Mouse (Mus musculus) hindbrain, embryonic 12.5 days (tissue): Measurements from ENCODE around the gene Wdfy2. TPM values are rescaled to one million over a fixed set of nuclear protein-coding genes. Genes with fewer than 3 reads are reported as not detected.

Experiments used
- ATAC-seq: fragments of 200-750 bp; cut with Nextera tagmentation; 2 replicates; pipeline ENCODE4 v1.8.0; 2017; ENCODE audit warnings: moderate TSS enrichment; ENCODE audit not compliant: low FRiP score
- H3K27ac ChIP-seq: fragments of 300-500 bp; sonication (generic); 2 replicates; pipeline ENCODE4 v1.5.1; 2016; ENCODE audit warnings: mild to moderate bottlenecking
- H3K27me3 ChIP-seq: fragments of 300-500 bp; sonication (generic); 2 replicates; pipeline ENCODE4 v1.6.1; 2016; ENCODE audit warnings: mild to moderate bottlenecking
- H3K36me3 ChIP-seq: fragments of 300-500 bp; sonication (generic); 2 replicates; pipeline ENCODE4 v1.6.1; 2016; ENCODE audit warnings: mild to moderate bottlenecking
- H3K4me1 ChIP-seq: fragments of 300-500 bp; sonication (generic); 2 replicates; pipeline ENCODE4 v1.6.1; 2016
- H3K4me2 ChIP-seq: fragments of 300-500 bp; sonication (generic); replicated peaks from 2 replicates; pipeline ENCODE4 v1.6.1; 2016; ENCODE audit warnings: mild to moderate bottlenecking
- H3K4me3 ChIP-seq: fragments of 300-500 bp; sonication (generic); 2 replicates; pipeline ENCODE4 v1.5.1; 2016; ENCODE audit warnings: mild to moderate bottlenecking
- H3K9ac ChIP-seq: fragments of 300-500 bp; sonication (generic); 2 replicates; pipeline ENCODE4 v1.6.1; 2016; ENCODE audit warnings: mild to moderate bottlenecking, moderate library complexity
- H3K9me3 ChIP-seq: fragments of 300-500 bp; sonication (generic); replicated peaks from 2 replicates; pipeline ENCODE4 v1.6.1; 2016; ENCODE audit warnings: mild to moderate bottlenecking
- WGBS: fragments of 180-500 bp; shearing (Covaris S2); methylation state at CpG from one replicate; pipeline ENCODE4 v1.1.7; 2016; 5-methylcytosine and 5-hydroxymethylcytosine counted together
- polyA plus RNA-seq: library from polyadenylated mRNA; unstranded; fragments of >200 nt; fragmentation: Nextera tagmentation; extraction: Ambion mirVana; gene quantifications from 2 replicates; pipeline ENCODE4 v1.2.1, GENCODE M21; 2016

Gene Wdfy2
- polyA plus RNA-seq: 14.2 and 15.0 TPM in 2 replicates

DNA sequence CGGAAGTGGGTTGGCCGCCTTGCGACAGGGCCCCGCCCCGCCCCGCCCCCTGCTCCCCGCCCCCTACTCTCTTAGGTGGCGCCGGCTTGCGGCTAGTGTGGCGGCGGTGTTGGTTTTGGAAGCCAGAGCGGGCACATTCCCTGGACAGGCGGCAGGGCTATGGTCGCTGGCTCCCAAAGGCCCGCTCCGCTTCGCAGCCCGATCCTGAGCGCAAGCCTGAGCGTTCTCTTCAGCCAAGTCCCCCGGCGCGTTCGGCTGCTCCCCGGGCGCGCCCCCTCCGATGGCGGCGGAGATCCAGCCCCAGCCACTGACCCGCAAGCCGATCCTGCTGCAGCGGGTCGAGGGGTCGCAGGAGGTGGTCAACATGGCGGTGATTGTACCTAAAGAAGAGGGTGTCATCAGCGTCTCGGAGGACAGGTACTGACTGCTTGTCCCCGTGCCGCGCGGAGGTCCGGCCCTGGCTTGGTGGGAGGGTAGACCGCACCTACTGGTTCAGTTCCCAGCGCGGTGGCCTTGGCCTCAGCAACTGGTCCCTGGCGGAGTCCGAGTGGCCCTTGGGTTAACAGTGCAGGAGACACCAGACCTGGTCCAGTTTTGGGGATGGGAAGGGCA, at the start of gene Wdfy2:
Gene Wdfy2 (plus strand): TSS at position 38 of the 612 bp plus-strand sequence.
- peak within 1 kb of the TSS; percentile 82 for H3K9ac ChIP-seq
- H3K27ac ChIP-seq: peak within 1 kb of the TSS; percentile 89
- H3K27me3 ChIP-seq: no peaks in the 10 kb centered on the region
- H3K4me2 ChIP-seq: peak within 1 kb of the TSS; percentile 70
- peaks cover 23% of the 10 kb centered on the region for H3K4me1 ChIP-seq
- under 1% methylated on average over 49 of the region's 49 CpGs for WGBS
- no peaks in the 10 kb centered on the region for H3K36me3 ChIP-seq
- ATAC-seq: peak; percentile 60
- H3K4me3 ChIP-seq: peak within 1 kb of the TSS; percentile 86
- H3K9me3 ChIP-seq: no peaks in the 10 kb centered on the region

DNA sequence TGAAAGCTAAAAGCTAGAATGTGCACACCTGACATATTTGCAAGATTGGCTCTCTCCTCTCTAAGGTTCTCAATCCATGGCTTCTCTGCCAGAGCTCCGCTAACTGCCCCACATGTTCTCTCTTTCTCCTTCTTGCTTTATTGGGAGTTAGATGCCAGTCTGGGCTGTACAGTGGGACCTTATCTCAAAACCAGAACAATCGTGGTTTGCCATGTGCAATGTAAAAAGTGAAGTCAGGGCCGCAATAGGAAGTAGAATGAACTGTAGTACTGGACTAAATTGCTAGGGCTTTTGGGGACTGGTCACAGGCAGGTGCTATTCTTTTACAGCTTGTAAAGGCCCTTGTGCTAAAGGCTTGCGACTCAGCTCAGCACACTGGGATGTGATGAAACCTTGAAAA, 48.2 kb upstream of the Wdfy2 start:
- ATAC-seq: no peak
- Histone ChIP-seq H3K4me1 (no peaks in the 10 kb centered on the region), H3K27ac (no peak overlapping the region), H3K36me3 (no peaks in the 10 kb centered on the region), H3K9ac (no peak overlapping the region), H3K4me2 (no peak overlapping the region), H3K4me3 (no peak overlapping the region), H3K27me3 (no peaks in the 10 kb centered on the region), H3K9me3 (no peaks in the 10 kb centered on the region)
- WGBS: 67% methylated on average over 4 of the region's 4 CpGs

DNA sequence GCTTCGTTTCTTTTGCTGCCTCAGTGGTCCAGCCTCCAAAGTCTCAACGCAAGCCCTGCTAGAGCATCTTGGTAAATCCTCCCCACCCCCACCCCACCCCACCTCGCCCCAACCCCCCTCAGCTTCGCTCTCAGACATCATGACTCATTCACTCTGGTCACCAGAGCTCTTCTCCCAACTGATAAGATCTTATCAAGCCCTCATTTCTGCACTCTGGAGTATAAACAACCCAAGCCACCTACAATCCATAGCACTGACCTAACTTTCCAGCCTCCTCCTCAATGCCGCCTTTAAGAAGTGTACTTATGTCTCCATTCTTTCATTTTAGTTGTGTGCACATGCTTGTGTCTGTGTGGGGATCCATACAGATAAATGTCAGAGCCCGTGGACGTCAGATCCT, 41.8 kb upstream of the Wdfy2 start:
- H3K4me1 ChIP-seq: peaks cover 3% of the 10 kb centered on the region; the same call in 1 of the 2 replicates
- no peak overlapping the region for H3K4me3 ChIP-seq
- H3K36me3 ChIP-seq: no peaks in the 10 kb centered on the region
- WGBS: 82% methylated on average over 7 of the region's 7 CpGs
- no peak for ATAC-seq
- H3K9ac ChIP-seq: no peak overlapping the region
- no peaks in the 10 kb centered on the region for H3K27me3 ChIP-seq
- no peak overlapping the region for H3K4me2 ChIP-seq
- H3K27ac ChIP-seq: no peak overlapping the region
- H3K9me3 ChIP-seq: no peaks in the 10 kb centered on the region

DNA sequence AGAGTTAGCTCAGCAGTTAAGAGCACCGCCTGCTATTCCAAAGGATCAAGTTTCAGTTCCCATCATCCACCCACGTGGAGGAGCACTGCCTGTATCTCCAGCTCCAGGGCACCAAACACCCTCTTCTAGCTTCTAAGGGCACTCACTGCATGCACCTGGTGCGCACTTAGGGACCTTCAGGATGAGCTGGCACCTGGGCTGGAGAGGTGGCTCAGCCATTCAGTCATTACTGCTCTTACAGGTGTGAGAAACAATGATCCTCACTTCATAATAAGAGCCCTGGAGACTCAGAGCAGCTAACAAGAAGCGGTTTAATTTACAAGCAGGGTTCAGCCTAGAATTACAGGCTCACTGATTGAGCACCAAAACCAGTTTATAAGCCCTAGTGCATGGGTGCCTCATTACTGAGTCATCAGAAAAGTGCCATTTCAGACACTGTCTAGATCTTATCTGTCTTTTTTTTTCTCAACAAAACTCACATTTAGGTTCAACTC, 38.8 kb upstream of the Wdfy2 start:
- H3K4me1 ChIP-seq: peaks cover 3% of the 10 kb centered on the region; the same call in 1 of the 2 replicates
- no peaks in the 10 kb centered on the region for H3K27me3 ChIP-seq
- 4% methylated on average over 4 of the region's 4 CpGs for WGBS
- no peak overlapping the region for H3K27ac ChIP-seq
- H3K36me3 ChIP-seq: no peaks in the 10 kb centered on the region
- H3K9ac ChIP-seq: no peak overlapping the region
- H3K9me3 ChIP-seq: no peaks in the 10 kb centered on the region
- no peak overlapping the region for H3K4me3 ChIP-seq
- H3K4me2 ChIP-seq: 0 out of 2 replicates have a peak overlapping the region, but pooled peaks have one; percentile 24
- no peak for ATAC-seq

- no peaks in the 10 kb centered on the region for H3K9me3 ChIP-seq
- peaks cover 3% of the 10 kb centered on the region; the same call in 1 of the 2 replicates for H3K4me1 ChIP-seq
- no peaks in the 10 kb centered on the region for H3K36me3 ChIP-seq
- H3K27ac ChIP-seq: no peak overlapping the region
- H3K4me3 ChIP-seq: no peak overlapping the region
- H3K27me3 ChIP-seq: no peaks in the 10 kb centered on the region
- 81% methylated on average over 3 of the region's 3 CpGs for WGBS
- no peak overlapping the region for H3K4me2 ChIP-seq
- no peak for ATAC-seq
- H3K9ac ChIP-seq: no peak overlapping the region
Observed at GRCm38 (mm10) chr14:62800791-62801190, 36.7 kb upstream of the Wdfy2 start.

DNA sequence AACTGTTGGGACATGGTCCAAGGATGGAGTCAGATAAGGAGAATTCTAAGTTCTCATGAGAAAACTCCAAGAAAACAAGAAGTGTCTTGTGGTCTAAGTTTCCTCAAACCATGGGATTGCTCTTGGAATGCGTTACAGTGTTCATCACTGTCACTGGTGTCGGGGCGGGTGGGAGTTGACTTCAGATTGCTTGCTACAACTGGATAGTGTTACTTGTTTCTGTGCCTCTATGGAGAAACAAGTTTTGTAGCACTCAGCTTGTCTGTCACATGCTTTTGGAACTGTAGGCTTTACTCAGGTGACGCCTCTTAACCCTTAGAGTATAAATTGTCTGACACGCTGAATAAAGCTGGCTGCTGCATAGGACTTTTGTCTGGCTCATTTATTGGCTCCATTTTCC, 34.3 kb upstream of the Wdfy2 start:
- Histone ChIP-seq H3K9ac (no peak overlapping the region), H3K27ac (no peak overlapping the region), H3K9me3 (no peaks in the 10 kb centered on the region), H3K4me2 (no peak overlapping the region), H3K4me3 (no peak overlapping the region), H3K36me3 (no peaks in the 10 kb centered on the region), H3K4me1 (peaks cover 3% of the 10 kb centered on the region; the same call in 1 of the 2 replicates), H3K27me3 (no peaks in the 10 kb centered on the region)
- ATAC-seq: no peak
- 63% methylated on average over 5 of the region's 5 CpGs for WGBS

DNA sequence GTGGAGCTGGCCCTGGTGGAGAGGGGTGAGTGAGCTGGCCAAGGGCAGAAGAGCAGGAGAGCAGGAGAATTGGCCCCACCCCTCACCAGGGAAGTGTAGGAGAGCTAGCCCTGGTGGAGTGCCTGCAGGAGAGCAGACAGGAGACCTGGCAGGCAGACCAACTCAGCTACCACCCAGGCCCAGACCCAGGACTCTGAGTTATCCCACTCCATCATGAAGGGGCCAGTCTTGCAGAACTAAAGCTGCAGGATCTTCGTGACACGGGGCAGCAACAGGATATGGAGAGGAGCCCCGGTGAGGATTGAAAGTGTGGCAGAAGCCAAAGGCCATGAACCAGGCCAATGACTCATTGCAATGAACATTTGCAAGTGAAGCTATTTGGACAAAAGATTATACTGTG, 30.6 kb upstream of the Wdfy2 start:
- no peaks in the 10 kb centered on the region for H3K9me3 ChIP-seq
- no peak overlapping the region for H3K27ac ChIP-seq
- H3K36me3 ChIP-seq: no peaks in the 10 kb centered on the region
- H3K4me2 ChIP-seq: no peak overlapping the region
- no peak overlapping the region for H3K4me3 ChIP-seq
- H3K4me1 ChIP-seq: no peaks in the 10 kb centered on the region
- H3K9ac ChIP-seq: no peak overlapping the region
- no peak for ATAC-seq
- no peaks in the 10 kb centered on the region for H3K27me3 ChIP-seq
- WGBS: 76% methylated on average over 3 of the region's 3 CpGs

DNA sequence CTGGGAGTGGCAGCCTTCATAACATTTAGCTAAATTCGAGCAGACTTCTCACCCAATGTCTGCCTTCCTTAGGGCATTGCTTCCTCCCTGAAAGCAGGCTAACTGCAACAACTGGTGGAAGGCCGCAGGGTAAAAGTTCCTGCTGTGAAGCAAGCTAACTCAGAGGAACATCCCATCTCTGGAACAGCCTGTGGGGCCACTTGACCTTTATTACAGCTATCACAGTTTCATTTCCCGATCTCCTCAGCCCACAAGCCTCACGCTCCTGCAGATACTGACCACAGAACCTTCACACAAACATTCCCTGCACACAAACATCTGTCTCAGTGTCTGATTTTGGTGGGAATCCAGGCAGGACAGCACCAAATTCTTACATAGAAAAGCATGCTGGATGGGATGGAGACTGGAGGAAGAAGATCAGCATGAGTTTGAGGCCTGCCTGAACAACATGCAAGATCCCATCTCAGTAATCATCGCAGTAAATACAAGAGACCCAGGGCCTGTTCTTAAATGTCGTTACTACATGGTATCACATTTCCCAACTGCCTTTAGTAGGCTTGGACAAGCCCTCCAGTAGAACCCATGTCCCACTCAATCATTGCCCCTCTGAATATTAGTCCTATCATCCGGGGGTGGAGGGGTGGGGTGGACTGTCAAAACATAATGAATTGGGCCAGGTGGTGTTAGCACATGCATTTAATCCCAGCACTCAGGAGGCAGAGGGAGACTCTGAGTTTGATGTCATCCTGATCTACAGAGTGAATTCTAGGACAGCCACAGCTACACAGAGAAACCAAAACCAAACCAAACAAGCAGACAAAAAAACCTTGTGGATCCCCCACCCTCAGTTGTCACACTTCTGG, 28.6 kb upstream of the Wdfy2 start:
- H3K27ac ChIP-seq: no peak overlapping the region
- WGBS: 70% methylated on average over 7 of the region's 7 CpGs
- no peaks in the 10 kb centered on the region for H3K27me3 ChIP-seq
- no peak overlapping the region for H3K9ac ChIP-seq
- no peak overlapping the region for H3K4me2 ChIP-seq
- no peak for ATAC-seq
- H3K36me3 ChIP-seq: no peaks in the 10 kb centered on the region
- H3K9me3 ChIP-seq: no peaks in the 10 kb centered on the region
- no peaks in the 10 kb centered on the region for H3K4me1 ChIP-seq
- H3K4me3 ChIP-seq: no peak overlapping the region

DNA sequence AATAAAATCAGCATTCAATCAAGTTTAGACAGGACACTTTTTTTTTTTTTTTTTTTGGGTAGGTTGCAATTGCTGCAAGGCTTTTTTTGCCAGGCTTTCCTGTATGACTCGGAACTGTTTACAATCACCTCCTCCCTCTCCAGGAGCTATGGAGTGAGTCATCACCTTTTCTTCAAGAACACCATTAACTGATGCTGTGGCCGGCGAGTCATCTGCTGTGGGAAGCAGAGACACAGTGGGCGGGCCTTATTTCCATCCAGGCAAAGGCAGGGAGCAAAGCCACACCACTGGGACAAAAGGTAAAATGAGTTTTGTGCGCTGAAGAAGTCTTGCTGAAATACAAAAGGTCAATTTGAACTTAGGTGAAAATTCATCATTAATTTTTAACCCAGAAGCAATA, 24.7 kb upstream of the Wdfy2 start:
- Histone ChIP-seq H3K9ac (no peak overlapping the region), H3K27ac (no peak overlapping the region), H3K27me3 (no peaks in the 10 kb centered on the region), H3K4me3 (no peak overlapping the region), H3K36me3 (no peaks in the 10 kb centered on the region), H3K9me3 (no peaks in the 10 kb centered on the region), H3K4me1 (no peaks in the 10 kb centered on the region), H3K4me2 (no peak overlapping the region)
- WGBS: 68% methylated on average over 5 of the region's 5 CpGs
- no peak for ATAC-seq

GRCm38 (mm10) chr14:62814567-62814966, 22.9 kb upstream of the Wdfy2 start:
- Histone ChIP-seq H3K27ac (no peak overlapping the region), H3K9ac (no peak overlapping the region), H3K36me3 (no peaks in the 10 kb centered on the region), H3K9me3 (no peaks in the 10 kb centered on the region), H3K4me2 (no peak overlapping the region), H3K27me3 (no peaks in the 10 kb centered on the region), H3K4me3 (no peak overlapping the region), H3K4me1 (no peaks in the 10 kb centered on the region)
- no peak for ATAC-seq
- 67% methylated on average over 6 of the region's 6 CpGs for WGBS

- Histone ChIP-seq H3K9ac (no peak overlapping the region), H3K27ac (no peak overlapping the region), H3K9me3 (no peaks in the 10 kb centered on the region), H3K4me3 (no peak overlapping the region), H3K27me3 (no peaks in the 10 kb centered on the region), H3K4me1 (no peaks in the 10 kb centered on the region), H3K36me3 (no peaks in the 10 kb centered on the region), H3K4me2 (no peak overlapping the region)
- WGBS: 87% methylated on average over 4 of the region's 4 CpGs
- ATAC-seq: no peak
Observed at GRCm38 (mm10) chr14:62816827-62817226, 20.7 kb upstream of the Wdfy2 start.

GRCm38 (mm10) chr14:62825575-62826332, 11.7 kb upstream of the Wdfy2 start:
- H3K36me3 ChIP-seq: no peaks in the 10 kb centered on the region
- H3K9me3 ChIP-seq: no peaks in the 10 kb centered on the region
- no peak overlapping the region for H3K27ac ChIP-seq
- no peak overlapping the region for H3K4me2 ChIP-seq
- ATAC-seq: no peak
- no peaks in the 10 kb centered on the region for H3K27me3 ChIP-seq
- no peak overlapping the region for H3K9ac ChIP-seq
- WGBS: 88% methylated on average over 8 of the region's 8 CpGs
- H3K4me1 ChIP-seq: no peaks in the 10 kb centered on the region
- H3K4me3 ChIP-seq: no peak overlapping the region
